Mouse (Mus musculus) kidney, embryonic 15.5 days (tissue): ENCODE results near the gene Rpa3. TPM values are rescaled to one million over a fixed set of nuclear protein-coding genes. Genes with fewer than 3 reads are reported as not detected.
A peak's percentile ranks its signal among the peaks of the same experiment; 100 is the strongest.

Source experiments
- ATAC-seq: fragments of 200-750 bp; cut with Nextera tagmentation; replicated peaks from 2 replicates; pipeline ENCODE4 v1.8.0; 2017; ENCODE audit warnings: moderate TSS enrichment; ENCODE audit not compliant: low FRiP score
- H3K27ac ChIP-seq: fragments of 300-500 bp; sonication (generic); 2 replicates; pipeline ENCODE4 v1.5.1; 2015; ENCODE audit warnings: mild to moderate bottlenecking, inconsistent platforms
- H3K27me3 ChIP-seq: fragments of 300-500 bp; sonication (generic); 2 replicates; pipeline ENCODE4 v1.6.1; 2015; ENCODE audit warnings: inconsistent platforms
- H3K36me3 ChIP-seq: fragments of 300-500 bp; sonication (generic); 2 replicates; pipeline ENCODE4 v1.6.1; 2015; ENCODE audit warnings: inconsistent platforms
- H3K4me1 ChIP-seq: fragments of 300-500 bp; sonication (generic); 2 replicates; pipeline ENCODE4 v1.6.1; 2015; ENCODE audit warnings: inconsistent platforms
- H3K4me2 ChIP-seq: fragments of 300-500 bp; sonication (generic); 2 replicates; pipeline ENCODE4 v1.6.1; 2015; ENCODE audit warnings: moderate library complexity, mild to moderate bottlenecking, inconsistent platforms
- H3K4me3 ChIP-seq: fragments of 300-500 bp; sonication (generic); replicated peaks from 2 replicates; pipeline ENCODE4 v1.5.1; 2015; ENCODE audit warnings: mild to moderate bottlenecking, inconsistent platforms
- H3K9ac ChIP-seq: fragments of 300-500 bp; sonication (generic); 2 replicates; pipeline ENCODE4 v1.6.1; 2015; ENCODE audit warnings: mild to moderate bottlenecking, inconsistent platforms
- H3K9me3 ChIP-seq: fragments of 300-500 bp; sonication (generic); replicated peaks from 2 replicates; pipeline ENCODE4 v1.6.1; 2016; ENCODE audit warnings: inconsistent platforms
- WGBS: fragments of 180-500 bp; shearing (Covaris S2); methylation state at CpG from one replicate; pipeline ENCODE4 v1.1.7; 2015; ENCODE audit warnings: mixed read lengths; 5-methylcytosine and 5-hydroxymethylcytosine counted together
- polyA plus RNA-seq: library from polyadenylated mRNA; unstranded; fragments of >200 nt; fragmentation: Nextera tagmentation; extraction: Ambion mirVana; gene quantifications from 2 replicates; pipeline ENCODE4 v1.2.1, GENCODE M21; 2015

The Rpa3 gene
- 165 and 198 TPM in 2 replicates for polyA plus RNA-seq

GRCm38 (mm10) chr6:8259004-8259666 is at the start of gene Rpa3, which contains the start of the genes Umad1 and Gm45062:
Gene Rpa3 (minus strand): TSS chr6:8259173.
Gene Umad1 (plus strand): TSS chr6:8259288.
Gene Gm45062 (plus strand): TSS chr6:8259450.
- Histone ChIP-seq H3K9ac (peak within 1 kb of the TSS; percentile 75), H3K27me3 (no peaks in the 10 kb centered on the region), H3K36me3 (peaks cover 13% of the 10 kb centered on the region), H3K4me1 (peaks cover 10% of the 10 kb centered on the region; the same call in 1 of the 2 replicates), H3K27ac (peak within 1 kb of the TSS; percentile 88), H3K4me3 (peak within 1 kb of the TSS; percentile 94), H3K9me3 (no peaks in the 10 kb centered on the region), H3K4me2 (peak within 1 kb of the TSS; percentile 92)
- ATAC-seq = peak; percentile 100
- WGBS = under 1% methylated on average over 64 of the region's 64 CpGs

GRCm38 (mm10) chr6:8307878-8308775 is 49.2 kb upstream of the Rpa3 start:
- Histone ChIP-seq H3K9ac (no peak overlapping the region), H3K9me3 (no peaks in the 10 kb centered on the region), H3K27ac (no peak overlapping the region), H3K4me1 (no peaks in the 10 kb centered on the region), H3K4me2 (no peak overlapping the region), H3K27me3 (no peaks in the 10 kb centered on the region), H3K4me3 (no peak overlapping the region), H3K36me3 (no peaks in the 10 kb centered on the region)
- 69% methylated on average over 6 of the region's 6 CpGs for WGBS
- no peak for ATAC-seq

- Histone ChIP-seq H3K4me3 (no peak overlapping the region), H3K27me3 (no peaks in the 10 kb centered on the region), H3K27ac (no peak overlapping the region), H3K4me1 (no peaks in the 10 kb centered on the region), H3K36me3 (no peaks in the 10 kb centered on the region), H3K4me2 (no peak overlapping the region), H3K9ac (no peak overlapping the region), H3K9me3 (no peaks in the 10 kb centered on the region)
- ATAC-seq = no peak
- 91% methylated on average over 6 of the region's 6 CpGs for WGBS
Observed at GRCm38 (mm10) chr6:8299066-8299863, 40.3 kb upstream of the Rpa3 start.

- Histone ChIP-seq H3K27ac (no peak overlapping the region), H3K4me3 (no peak overlapping the region), H3K36me3 (no peaks in the 10 kb centered on the region), H3K27me3 (no peaks in the 10 kb centered on the region), H3K4me2 (no peak overlapping the region), H3K4me1 (no peaks in the 10 kb centered on the region), H3K9me3 (no peaks in the 10 kb centered on the region), H3K9ac (no peak overlapping the region)
- ATAC-seq = no peak
- WGBS = 84% methylated on average over 4 of the region's 4 CpGs
Observed at GRCm38 (mm10) chr6:8294048-8294784, 35.2 kb upstream of the Rpa3 start.

- Histone ChIP-seq H3K4me3 (no peak overlapping the region), H3K4me1 (no peaks in the 10 kb centered on the region), H3K9me3 (no peaks in the 10 kb centered on the region), H3K36me3 (no peaks in the 10 kb centered on the region), H3K27ac (no peak overlapping the region), H3K27me3 (no peaks in the 10 kb centered on the region), H3K4me2 (no peak overlapping the region), H3K9ac (no peak overlapping the region)
- ATAC-seq = no peak
- 83% methylated on average over 4 of the region's 4 CpGs for WGBS
Observed at GRCm38 (mm10) chr6:8288755-8289580, 30.0 kb upstream of the Rpa3 start.

GRCm38 (mm10) chr6:8286146-8286545 is 27.2 kb upstream of the Rpa3 start:
- Histone ChIP-seq H3K27me3 (no peaks in the 10 kb centered on the region), H3K4me3 (no peak overlapping the region), H3K27ac (no peak overlapping the region), H3K9me3 (no peaks in the 10 kb centered on the region), H3K36me3 (no peaks in the 10 kb centered on the region), H3K9ac (no peak overlapping the region), H3K4me2 (no peak overlapping the region), H3K4me1 (no peaks in the 10 kb centered on the region)
- WGBS = 88% methylated on average over 3 of the region's 3 CpGs
- no peak for ATAC-seq

- Histone ChIP-seq H3K4me1 (no peaks in the 10 kb centered on the region), H3K9ac (no peak overlapping the region), H3K4me3 (no peak overlapping the region), H3K9me3 (no peaks in the 10 kb centered on the region), H3K27me3 (no peaks in the 10 kb centered on the region), H3K27ac (no peak overlapping the region), H3K36me3 (no peaks in the 10 kb centered on the region), H3K4me2 (no peak overlapping the region)
- ATAC-seq = no peak
- WGBS = 56% methylated on average over 3 of the region's 3 CpGs
Observed at GRCm38 (mm10) chr6:8285401-8285960, 26.5 kb upstream of the Rpa3 start.

- no peak for ATAC-seq
- Histone ChIP-seq H3K9ac (no peak overlapping the region), H3K27me3 (no peaks in the 10 kb centered on the region), H3K27ac (no peak overlapping the region), H3K36me3 (0 out of 2 replicates have a peak, but pooled peaks cover 2% of the 10 kb centered on the region), H3K4me2 (no peak overlapping the region), H3K4me1 (no peaks in the 10 kb centered on the region), H3K4me3 (no peak overlapping the region), H3K9me3 (no peaks in the 10 kb centered on the region)
- 86% methylated on average over 4 of the region's 4 CpGs for WGBS
Observed at GRCm38 (mm10) chr6:8283255-8283654, 24.3 kb upstream of the Rpa3 start.

- Histone ChIP-seq H3K4me2 (no peak overlapping the region), H3K4me1 (no peaks in the 10 kb centered on the region), H3K9me3 (no peaks in the 10 kb centered on the region), H3K36me3 (0 out of 2 replicates have a peak, but pooled peaks cover 2% of the 10 kb centered on the region), H3K4me3 (no peak overlapping the region), H3K27ac (no peak overlapping the region), H3K27me3 (no peaks in the 10 kb centered on the region), H3K9ac (no peak overlapping the region)
- 77% methylated on average over 5 of the region's 5 CpGs for WGBS
- ATAC-seq = no peak
Observed at GRCm38 (mm10) chr6:8278426-8279002, 19.5 kb upstream of the Rpa3 start.

GRCm38 (mm10) chr6:8276431-8276830 is 17.5 kb upstream of the Rpa3 start:
- no peaks in the 10 kb centered on the region for H3K9me3 ChIP-seq
- no peak for ATAC-seq

More at GRCm38 (mm10) chr6:8276431-8276830, 17.5 kb upstream of the Rpa3 start:
- WGBS = 73% methylated on average over 4 of the region's 4 CpGs
- no peak overlapping the region for H3K4me3 ChIP-seq
- no peaks in the 10 kb centered on the region for H3K4me1 ChIP-seq
- no peak overlapping the region for H3K9ac ChIP-seq
- no peaks in the 10 kb centered on the region for H3K27me3 ChIP-seq
- H3K27ac ChIP-seq = no peak overlapping the region
- no peak overlapping the region for H3K4me2 ChIP-seq
- H3K36me3 ChIP-seq = peaks cover 8% of the 10 kb centered on the region; the same call in 1 of the 2 replicates
